Mouse (Mus musculus) stomach, postnatal 0 days (tissue): ENCODE results near the gene Gfod1. TPM values are rescaled to one million over a fixed set of nuclear protein-coding genes. Genes with fewer than 3 reads are reported as not detected.

Source experiments
- ATAC-seq: fragments of 200-750 bp; cut with Nextera tagmentation; 2 replicates; pipeline ENCODE4 v1.8.0; 2017; ENCODE audit not compliant: low FRiP score, low TSS enrichment
- DNase-seq: peaks from one replicate; pipeline ENCODE4 v3.0.0-alpha.2; 2016; ENCODE audit warnings: low spot score
- H3K27ac ChIP-seq: fragments of 300-500 bp; sonication (generic); replicated peaks from 2 replicates; pipeline ENCODE4 v1.5.1; 2014; ENCODE audit warnings: mild to moderate bottlenecking, control low read depth
- H3K27me3 ChIP-seq: fragments of 300-500 bp; sonication (generic); 2 replicates; pipeline ENCODE4 v1.6.1; 2014; ENCODE audit warnings: low read length; ENCODE audit not compliant: control insufficient read depth, insufficient read depth
- H3K36me3 ChIP-seq: fragments of 300-500 bp; sonication (generic); 2 replicates; pipeline ENCODE4 v1.6.1; 2014; ENCODE audit warnings: low read length, mixed read lengths; ENCODE audit not compliant: control insufficient read depth, insufficient read depth
- H3K4me1 ChIP-seq: fragments of 300-500 bp; sonication (generic); replicated peaks from 2 replicates; pipeline ENCODE4 v1.6.1; 2014; ENCODE audit warnings: antibody characterized with exemption; ENCODE audit not compliant: control insufficient read depth, insufficient read depth
- H3K4me2 ChIP-seq: fragments of 300-500 bp; sonication (generic); replicated peaks from 2 replicates; pipeline ENCODE4 v1.6.1; 2014; ENCODE audit warnings: low read depth, mild to moderate bottlenecking, control low read depth, moderate library complexity
- H3K4me3 ChIP-seq: fragments of 300-500 bp; sonication (generic); 2 replicates; pipeline ENCODE4 v1.5.1; 2014; ENCODE audit warnings: low read depth, low read length, control low read depth
- H3K9ac ChIP-seq: fragments of 300-500 bp; sonication (generic); 2 replicates; pipeline ENCODE4 v1.6.1; 2014; ENCODE audit warnings: mild to moderate bottlenecking, low read length, control low read depth, mixed read lengths
- H3K9me3 ChIP-seq: fragments of 300-500 bp; sonication (generic); 2 replicates; pipeline ENCODE4 v1.6.1; 2016; ENCODE audit warnings: low read length; ENCODE audit not compliant: control insufficient read depth
- CTCF ChIP-seq: IDR thresholded peaks from 2 replicates; pipeline ENCODE4 v1.5.1; 2016; ENCODE audit warnings: antibody characterized with exemption, low read depth, mild to moderate bottlenecking, moderate library complexity
- EP300 ChIP-seq: optimal IDR thresholded peaks from 2 replicates; pipeline ENCODE3; 2016; ENCODE audit warnings: antibody characterized with exemption
- WGBS: fragments of 180-500 bp; shearing (Covaris S2); extraction: QIAGEN DNeasy Blood & Tissue Kit; methylation state at CpG from one replicate; pipeline ENCODE4 v1.1.7; 2014; 5-methylcytosine and 5-hydroxymethylcytosine counted together
- polyA plus RNA-seq: library from polyadenylated mRNA; unstranded; fragments of >200 nt; fragmentation: Nextera tagmentation; extraction: Ambion mirVana; gene quantifications from 2 replicates; pipeline ENCODE4 v1.2.1, GENCODE M21; 2015

Gfod1 gene
- polyA plus RNA-seq, 1 experiment from 2014 or later = 0.57 TPM

- Histone ChIP-seq H3K4me3 (no peak overlapping the region), H3K36me3 (no peaks in the 10 kb centered on the region), H3K27me3 (no peaks in the 10 kb centered on the region), H3K9ac (no peak overlapping the region), H3K4me1 (no peaks in the 10 kb centered on the region), H3K4me2 (no peak overlapping the region), H3K27ac (no peak overlapping the region), H3K9me3 (no peaks in the 10 kb centered on the region)
- ATAC-seq = no peak
- WGBS = 74% methylated on average over 9 of the region's 9 CpGs
- TF ChIP-seq EP300 = no peak
- TF ChIP-seq CTCF = no peak
- no peak for DNase-seq
Observed at GRCm38 (mm10) chr13:43271481-43271880, 32.5 kb downstream of the Gfod1 start.

GRCm38 (mm10) chr13:43270220-43270597 lies 33.8 kb downstream of the Gfod1 start:
- Histone ChIP-seq H3K27ac (no peak overlapping the region), H3K27me3 (no peaks in the 10 kb centered on the region), H3K4me3 (no peak overlapping the region), H3K36me3 (no peaks in the 10 kb centered on the region), H3K9me3 (no peaks in the 10 kb centered on the region), H3K4me2 (no peak overlapping the region), H3K9ac (no peak overlapping the region), H3K4me1 (no peaks in the 10 kb centered on the region)
- DNase-seq (no peak), ATAC-seq (no peak)
- WGBS = 74% methylated on average over 10 of the region's 10 CpGs
- TF ChIP-seq CTCF (no peak), EP300 (no peak)

GRCm38 (mm10) chr13:43269460-43270219 lies 34.3 kb downstream of the Gfod1 start:
- Histone ChIP-seq H3K27me3 (no peaks in the 10 kb centered on the region), H3K9ac (no peak overlapping the region), H3K27ac (no peak overlapping the region), H3K4me2 (no peak overlapping the region), H3K9me3 (no peaks in the 10 kb centered on the region), H3K4me3 (no peak overlapping the region), H3K4me1 (no peaks in the 10 kb centered on the region), H3K36me3 (no peaks in the 10 kb centered on the region)
- TF ChIP-seq CTCF (no peak), EP300 (no peak)
- WGBS = 43% methylated on average over 4 of the region's 4 CpGs
- DNase-seq (no peak), ATAC-seq (no peak)

GRCm38 (mm10) chr13:43268539-43269327 lies 35.2 kb downstream of the Gfod1 start:
- Histone ChIP-seq H3K9me3 (no peaks in the 10 kb centered on the region), H3K9ac (no peak overlapping the region), H3K4me2 (no peak overlapping the region), H3K4me3 (no peak overlapping the region), H3K27me3 (no peaks in the 10 kb centered on the region), H3K27ac (no peak overlapping the region), H3K36me3 (no peaks in the 10 kb centered on the region), H3K4me1 (no peaks in the 10 kb centered on the region)
- DNase-seq (no peak), ATAC-seq (no peak)
- TF ChIP-seq CTCF = no peak
- no peak for TF ChIP-seq EP300
- 51% methylated on average over 12 of the region's 12 CpGs for WGBS

GRCm38 (mm10) chr13:43267902-43268301 lies 36.1 kb downstream of the Gfod1 start:
- Histone ChIP-seq H3K4me1 (no peaks in the 10 kb centered on the region), H3K27ac (no peak overlapping the region), H3K4me2 (no peak overlapping the region), H3K9ac (no peak overlapping the region), H3K9me3 (no peaks in the 10 kb centered on the region), H3K4me3 (no peak overlapping the region), H3K36me3 (no peaks in the 10 kb centered on the region), H3K27me3 (no peaks in the 10 kb centered on the region)
- ATAC-seq = no peak
- no peak for DNase-seq
- TF ChIP-seq CTCF (no peak), EP300 (no peak)
- WGBS = 85% methylated on average over 2 of the region's 2 CpGs

- no peak for ATAC-seq
- TF ChIP-seq CTCF = no peak
- TF ChIP-seq EP300 = no peak
- 83% methylated on average over 3 of the region's 3 CpGs for WGBS
- Histone ChIP-seq H3K9me3 (no peaks in the 10 kb centered on the region), H3K27ac (no peak overlapping the region), H3K27me3 (no peaks in the 10 kb centered on the region), H3K36me3 (no peaks in the 10 kb centered on the region), H3K9ac (no peak overlapping the region), H3K4me3 (no peak overlapping the region), H3K4me2 (no peak overlapping the region), H3K4me1 (no peaks in the 10 kb centered on the region)
- no peak for DNase-seq
Observed at GRCm38 (mm10) chr13:43267216-43267615, 36.8 kb downstream of the Gfod1 start.
